Mouse (Mus musculus): Measurements from ENCODE around the gene Fcgrt. TPM values are rescaled to one million over a fixed set of nuclear protein-coding genes. Genes with fewer than 3 reads are reported as not detected.
A peak's percentile ranks its signal among the peaks of the same experiment; 100 is the strongest.

The Fcgrt gene
- total RNA-seq, 2 experiments from 2014 or later: 21.0 to 22.8 TPM

DNA sequence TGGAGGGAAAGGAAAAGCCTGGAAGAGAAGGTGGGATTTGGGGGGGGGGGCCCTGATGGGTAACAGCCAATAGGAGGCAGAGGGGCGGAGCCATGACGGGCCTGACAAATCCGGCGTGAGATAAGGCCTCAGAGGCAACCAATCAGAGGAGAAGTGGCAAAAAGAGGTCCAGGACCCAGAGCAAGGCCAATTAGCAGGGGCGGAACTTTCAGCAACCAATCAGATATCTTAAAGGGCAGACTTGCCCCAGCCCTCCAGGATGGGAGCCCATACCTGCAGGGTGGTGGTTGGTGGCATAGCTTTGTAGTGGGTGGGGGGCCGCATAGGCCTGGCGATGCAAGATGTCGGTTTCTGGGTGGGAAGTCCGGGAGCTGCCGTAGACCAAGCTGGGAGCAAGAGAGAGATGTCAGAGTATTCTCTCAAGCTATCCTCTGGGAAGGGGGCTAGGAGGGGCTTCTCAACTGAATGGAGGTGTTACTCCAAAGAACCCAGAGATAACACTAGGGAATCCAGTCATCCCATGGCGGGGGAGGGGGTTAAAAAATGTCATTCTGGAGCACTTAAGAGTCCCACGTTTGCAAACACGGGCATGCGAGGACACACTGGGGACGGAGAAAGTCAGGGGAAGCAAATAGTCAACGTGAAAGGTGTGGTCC, 52.6 kb downstream of the Fcgrt start:
- intact Hi-C loops (cut with DNase I): loop anchor here (5.0 kb wide), 1 partner anchor 34 kb away; the partner anchor contains the start of genes Rras and Scaf1
- DNase-seq (ENCODE audit: low spot score in 2 of 2): peak; percentile 73 to 90

DNA sequence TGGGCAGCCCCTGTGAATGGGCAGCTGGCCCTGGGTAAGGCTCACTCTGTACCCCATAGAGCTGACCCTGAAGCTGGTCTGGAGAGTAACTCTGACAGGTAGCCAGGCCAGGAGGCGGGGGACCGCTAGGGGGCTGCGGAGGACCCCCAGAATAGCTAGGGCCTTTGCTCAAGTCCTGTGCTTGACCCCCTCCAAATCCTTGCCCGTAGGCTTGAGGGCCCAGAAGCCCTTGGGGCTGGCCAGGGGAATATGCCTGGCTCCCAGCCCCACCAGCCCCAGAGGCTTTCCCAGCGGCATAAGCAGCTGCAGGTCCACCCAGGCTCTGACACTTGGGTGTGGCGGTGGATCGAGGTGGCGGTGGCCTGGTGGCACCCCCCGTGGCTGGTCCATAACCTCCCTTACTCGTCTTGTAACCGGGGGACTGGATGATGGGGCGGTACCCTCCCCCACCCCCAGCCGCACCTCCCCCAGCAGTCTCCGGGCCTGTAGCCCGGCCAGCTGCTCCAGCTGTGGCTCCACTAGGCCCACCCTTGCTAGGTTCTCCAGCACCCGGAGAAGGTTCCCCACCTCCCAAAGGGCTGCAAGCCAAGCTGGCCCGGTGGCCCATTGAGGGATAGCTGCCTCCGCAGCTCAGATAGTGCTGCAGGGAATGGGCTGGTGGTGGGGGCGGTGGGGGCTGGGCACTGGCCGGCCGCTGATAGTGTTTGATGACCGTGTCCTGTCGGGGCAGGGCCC, 54.6 kb downstream of the Fcgrt start:
- DNase-seq (ENCODE audit: low spot score in 2 of 2): no peak
- intact Hi-C loops (cut with DNase I): no loop called here

DNA sequence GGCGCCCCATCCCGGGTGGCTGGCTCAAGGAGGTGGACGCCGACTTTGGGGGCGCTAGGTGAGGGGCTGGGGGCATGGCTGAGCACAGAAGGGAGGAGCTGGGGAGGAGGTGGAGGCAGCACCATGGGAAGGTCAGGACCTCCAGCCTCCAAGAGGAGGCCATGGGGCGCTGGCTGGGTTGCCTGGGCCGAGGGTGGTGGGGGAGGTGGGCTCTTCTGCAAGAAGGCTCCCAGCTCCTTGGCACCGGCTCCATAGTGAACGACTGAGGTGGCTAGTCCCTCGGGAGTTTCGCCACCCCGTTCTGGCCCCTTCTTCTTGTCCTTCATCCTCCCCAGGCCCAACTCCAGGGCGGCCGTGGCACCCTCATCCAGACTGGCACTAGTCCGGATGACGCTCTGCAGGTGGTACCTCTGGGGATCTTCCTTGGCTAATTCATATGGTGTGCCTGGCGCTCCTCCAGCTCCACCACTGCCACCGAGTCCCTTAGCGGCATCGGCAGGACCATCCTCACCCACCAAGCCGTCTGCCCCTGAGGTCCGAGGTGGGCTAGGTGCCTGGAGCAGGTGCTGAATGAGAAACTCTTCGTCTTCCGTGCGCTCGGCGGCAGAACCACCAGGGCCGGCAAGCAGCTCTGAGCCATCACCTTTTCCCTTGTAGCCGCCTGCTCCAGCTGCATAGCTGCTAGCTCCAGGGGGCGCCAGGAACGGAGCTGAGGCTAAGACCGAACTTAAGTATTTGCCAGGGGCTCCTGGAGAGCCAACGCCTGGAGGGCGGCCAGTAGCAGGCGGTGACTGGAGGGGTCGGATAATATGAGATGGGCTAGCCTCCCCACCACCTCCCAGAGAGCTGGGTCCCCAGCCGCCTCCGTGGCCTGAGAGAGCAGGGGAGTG, 55.4 kb downstream of the Fcgrt start:
- DNase-seq (ENCODE audit: low spot score in 2 of 2): no peak
- intact Hi-C loops (cut with DNase I): no loop called here

DNA sequence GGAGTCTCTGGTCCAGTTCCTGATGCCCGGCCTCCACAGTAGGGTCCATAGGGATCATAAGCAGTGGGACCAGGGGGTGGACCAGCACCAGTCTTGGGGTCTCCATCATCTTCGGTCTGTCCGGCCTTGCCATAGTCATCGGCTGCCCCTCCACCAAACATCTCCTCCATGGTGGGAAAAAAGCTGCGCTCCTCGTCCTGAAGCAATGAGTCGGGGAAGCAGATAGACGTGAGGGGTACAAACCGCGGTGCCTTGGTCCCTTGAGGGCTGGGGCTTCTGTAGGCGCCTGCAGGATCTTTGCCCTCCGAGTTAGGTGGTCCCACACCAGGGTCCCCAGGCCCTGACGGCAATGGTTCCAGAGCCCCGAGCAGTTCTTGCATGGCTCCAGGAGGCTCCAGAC, 56.2 kb downstream of the Fcgrt start:
- intact Hi-C loops (cut with DNase I): no loop called here
- no peak for DNase-seq (ENCODE audit: low spot score in 2 of 2)

DNA sequence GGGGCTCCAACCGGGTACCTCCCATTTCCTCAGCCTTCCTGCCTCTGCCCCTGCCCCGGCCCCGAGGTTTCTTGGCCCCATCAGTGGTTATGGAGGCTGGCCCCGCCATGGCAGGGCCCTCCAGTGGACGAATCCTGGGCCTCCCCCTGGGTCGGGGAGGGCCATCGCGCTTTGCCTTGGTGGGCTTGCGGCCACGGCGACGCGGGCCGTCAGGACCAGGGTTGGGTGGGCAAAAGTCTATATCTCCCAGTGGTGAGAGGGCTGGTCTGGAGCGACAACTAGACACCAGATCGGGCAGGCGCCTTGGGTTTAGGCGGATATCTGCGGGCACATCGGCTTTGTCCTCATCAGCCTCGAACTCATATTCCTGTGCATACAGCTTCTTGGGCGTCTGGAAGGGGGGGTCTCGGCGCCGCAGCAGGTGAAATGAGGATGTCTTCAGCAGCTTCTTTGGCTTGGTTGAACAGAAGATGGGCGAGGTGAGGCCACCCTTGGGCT, 56.7 kb downstream of the Fcgrt start:
- intact Hi-C loops (cut with DNase I): no loop called here
- no peak for DNase-seq (ENCODE audit: low spot score in 2 of 2)

DNA sequence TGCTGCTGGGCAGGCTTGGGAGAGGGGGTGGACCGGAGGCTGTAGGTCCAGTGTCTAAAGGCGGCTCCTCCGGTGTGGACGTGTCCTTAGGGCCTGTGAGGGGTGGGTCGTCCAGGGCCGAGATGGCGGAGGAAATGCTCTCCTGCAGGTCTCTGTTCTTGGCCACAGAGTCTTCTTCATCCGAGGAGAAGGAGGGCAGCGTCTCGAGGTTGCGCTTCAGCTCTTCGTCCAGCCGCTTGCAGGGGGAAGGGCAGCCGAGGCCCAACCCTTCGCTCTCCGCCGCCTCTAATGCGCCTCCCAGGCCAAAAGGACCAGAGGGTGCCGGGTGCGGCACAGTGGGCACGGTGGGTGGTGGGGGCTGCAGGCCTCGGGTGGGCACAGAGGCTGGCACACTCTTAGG, 57.9 kb downstream of the Fcgrt start:
- DNase-seq (ENCODE audit: low spot score in 2 of 2): no peak
- intact Hi-C loops (cut with DNase I): no loop called here

DNA sequence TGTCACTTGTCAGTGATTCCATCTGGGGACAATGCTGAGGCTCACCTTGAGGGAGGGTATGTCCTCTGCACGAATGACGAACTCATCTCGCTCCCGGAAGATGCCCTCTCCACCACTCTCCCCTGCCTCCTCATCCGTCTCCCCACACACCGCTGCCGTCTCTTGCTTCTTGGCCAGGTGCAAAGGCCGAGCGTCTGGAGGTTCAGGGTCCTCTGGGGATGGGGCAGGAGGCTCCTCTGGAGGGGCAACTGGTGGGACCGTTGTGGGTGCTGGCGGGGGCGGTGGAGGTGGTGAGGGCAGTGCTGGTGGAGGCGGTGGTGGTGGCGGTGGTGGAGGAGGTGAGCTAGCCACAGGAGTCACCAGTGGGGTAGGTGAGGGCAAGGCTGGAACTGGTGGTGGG, 60.3 kb downstream of the Fcgrt start:
- intact Hi-C loops (cut with DNase I): no loop called here
- DNase-seq (ENCODE audit: low spot score in 2 of 2): no peak

Small RNAs within 50 kb of the gene (microRNA-seq; reads per million reads assigned to microRNA genes)
- gene Mir150 (897 to 1,153 reads per million in 2 experiments), gene Mir5121 (16.1 to 16.2 reads per million in 2 experiments)

Other genes with a start within 250 kb of the Fcgrt start
- 10 to 100 TPM; 26.1 to 28.7 TPM for gene Pnkp, start 246.7 kb downstream of the Fcgrt start, total RNA-seq (2021)
- gene Ptov1, start 234.1 kb downstream of the Fcgrt start, total RNA-seq (2021): 100 to 1,000 TPM; 263 to 271 TPM
- 100 to 1,000 TPM in 1 of 2 experiments, 10 to 100 TPM in 1; 92.5 to 103 TPM for gene Med25, start 211.1 kb downstream of the Fcgrt start, total RNA-seq (2021)
- gene Fuz, start 207.8 kb downstream of the Fcgrt start, total RNA-seq (2021): 10 to 100 TPM; 20.4 to 22.9 TPM
- 100 to 1,000 TPM; 381 to 392 TPM for gene Ap2a1, start 174.4 kb downstream of the Fcgrt start, total RNA-seq (2021)
- 1 to 10 TPM; 2.6 to 2.8 TPM for gene Tsks, start 160.6 kb downstream of the Fcgrt start, total RNA-seq (2021)
- gene Cpt1c, start 129.0 kb downstream of the Fcgrt start, total RNA-seq (2021): 100 to 1,000 TPM in 1 of 2 experiments, 10 to 100 TPM in 1; 97.4 to 101 TPM
- 100 to 1,000 TPM; 166 to 183 TPM for gene Prmt1, start 117.3 kb downstream of the Fcgrt start, total RNA-seq (2021)
- 10 to 100 TPM; 26.7 to 30.4 TPM for gene Irf3, start 106.2 kb downstream of the Fcgrt start, total RNA-seq (2021)
- 1 to 10 TPM; 2.7 to 3.3 TPM for gene Bcl2l12, start 105.1 kb downstream of the Fcgrt start, total RNA-seq (2021)
- 100 to 1,000 TPM; 153 to 162 TPM for gene Scaf1, start 87.5 kb downstream of the Fcgrt start, total RNA-seq (2021)
- gene Rras, start 85.9 kb downstream of the Fcgrt start, total RNA-seq (2021): 10 to 100 TPM; 11.4 to 13.0 TPM
- 10 to 100 TPM; 61.4 to 65.7 TPM for gene Prr12, start 51.0 kb downstream of the Fcgrt start, total RNA-seq (2021)
- 10 to 100 TPM; 52.4 to 54.1 TPM for gene Nosip, start 41.4 kb downstream of the Fcgrt start, total RNA-seq (2021)
- gene Prrg2, start 41.2 kb downstream of the Fcgrt start, total RNA-seq (2021): 1 to 10 TPM; 6.6 to 7.1 TPM
- gene Rcn3, start 11.6 kb downstream of the Fcgrt start, total RNA-seq (2021): 1 to 10 TPM; 7.5 to 7.8 TPM
- 100 to 1,000 TPM; 402 to 406 TPM for gene Rps11, start 20.6 kb upstream of the Fcgrt start, total RNA-seq (2021)
- gene Rpl13a, start 24.9 kb upstream of the Fcgrt start, total RNA-seq (2021): 100 to 1,000 TPM; 608 to 639 TPM
- not detected for gene Gm45713, start 32.4 kb upstream of the Fcgrt start, total RNA-seq (2021)
- 1 to 10 TPM; 2.4 to 3.2 TPM for gene Flt3l, start 32.6 kb upstream of the Fcgrt start, total RNA-seq (2021)
- 10 to 100 TPM; 46.9 to 48.4 TPM for gene Pih1d1, start 50.5 kb upstream of the Fcgrt start, total RNA-seq (2021)
- gene Aldh16a1, start 50.7 kb upstream of the Fcgrt start, total RNA-seq (2021): 10 to 100 TPM; 10.7 to 13.5 TPM
- 1,000 to 10,000 TPM; 1,570 to 1,628 TPM for gene Slc17a7, start 60.1 kb upstream of the Fcgrt start, total RNA-seq (2021)
- gene Gfy, start 75.7 kb upstream of the Fcgrt start, total RNA-seq (2021): under 1 TPM in 1 of 2 experiments, not detected in 1; 0.18 TPM
- not detected for gene Pth2, start 77.1 kb upstream of the Fcgrt start, total RNA-seq (2021)
- 1 to 10 TPM; 3.0 to 3.5 TPM for gene Ccdc155, start 101.0 kb upstream of the Fcgrt start, total RNA-seq (2021)
- gene Dkkl1, start 108.3 kb upstream of the Fcgrt start, total RNA-seq (2021): 10 to 100 TPM; 13.7 to 17.3 TPM
- 1 to 10 TPM; 5.6 to 6.1 TPM for gene Tead2, start 111.9 kb upstream of the Fcgrt start, total RNA-seq (2021)
- gene Cd37, start 135.3 kb upstream of the Fcgrt start, total RNA-seq (2021): 1 to 10 TPM; 3.4 to 4.0 TPM
- 1 to 10 TPM in 1 of 2 experiments, under 1 TPM in 1; 0.97 to 1.1 TPM for gene Slc6a16, start 137.2 kb upstream of the Fcgrt start, total RNA-seq (2021)
- gene Slc6a21, start 173.7 kb upstream of the Fcgrt start, total RNA-seq (2021): under 1 TPM; 0.40 to 0.59 TPM
- gene Trpm4, start 229.9 kb upstream of the Fcgrt start, total RNA-seq (2021): 10 to 100 TPM; 19.5 to 21.3 TPM
- 1 to 10 TPM in 1 of 2 experiments, under 1 TPM in 1; 0.99 to 1.2 TPM for gene Hrc, start 231.4 kb upstream of the Fcgrt start, total RNA-seq (2021)